Mouse (Mus musculus): ENCODE data around the gene Bcar3. TPM values are rescaled to one million over a fixed set of nuclear protein-coding genes. Genes with fewer than 3 reads are reported as not detected.

The Bcar3 gene
- polyA plus RNA-seq (2014; fragmentation: Nextera tagmentation; extraction: Ambion mirVana) = 12.4 and 14.9 TPM in 2 replicates

DNA sequence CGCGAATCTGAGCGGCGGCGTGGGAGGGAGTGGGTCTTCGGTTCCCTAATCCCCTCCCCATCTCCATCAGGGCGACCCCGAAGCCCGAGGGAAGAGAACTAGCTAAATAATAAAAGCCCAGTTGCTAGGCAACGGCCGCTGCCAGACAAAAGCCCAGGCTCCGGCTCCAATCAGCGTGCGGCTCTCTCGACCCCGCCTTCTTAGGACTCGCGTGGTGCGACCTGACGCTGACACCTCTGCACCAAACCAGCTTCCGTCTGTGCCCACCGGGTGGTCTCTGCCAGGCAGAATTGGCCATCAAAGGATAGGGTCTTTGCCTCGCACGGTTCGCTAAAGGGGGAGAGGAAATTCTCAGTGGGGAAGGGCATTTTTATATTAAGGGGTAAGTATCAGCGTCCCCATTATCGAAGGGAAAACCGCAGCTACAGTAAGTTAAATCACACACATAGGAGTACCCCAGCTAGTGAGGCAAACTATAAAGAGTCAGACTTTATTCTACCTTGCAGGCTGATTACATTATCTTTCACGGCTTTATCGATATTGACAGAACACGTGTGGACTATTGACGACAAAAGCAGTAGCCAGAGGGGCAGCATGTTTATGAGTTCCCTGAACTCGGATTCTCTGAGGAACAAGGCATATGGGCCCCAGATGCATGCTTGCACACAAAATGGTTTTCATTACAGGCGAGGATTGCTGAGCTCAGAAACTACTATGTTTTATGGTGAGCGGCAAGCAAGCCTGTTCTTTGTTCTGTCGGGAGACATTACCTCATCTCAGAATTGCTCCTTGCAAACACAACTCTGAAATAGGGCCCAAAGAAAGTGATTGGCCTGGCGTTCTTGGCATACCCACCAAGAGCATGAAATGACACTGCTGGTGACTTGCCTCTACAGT lies at the start of gene Bcar3:
Bcar3 (plus strand) TSS at position 183 of the 897 bp plus-strand sequence.
- H3K9ac ChIP-seq (ENCODE audit: low read length) = peak within 1 kb of the TSS; percentile 95
- peaks cover 14% of the 10 kb centered on the region for H3K4me1 ChIP-seq (ENCODE audit: control insufficient read depth, insufficient read depth, low read length)
- H3K4me3 ChIP-seq (ENCODE audit: low read depth, low read length) = peak within 1 kb of the TSS; percentile 84
- no peaks in the 10 kb centered on the region for H3K27me3 ChIP-seq (ENCODE audit: control insufficient read depth, insufficient read depth, low read length)
- no peaks in the 10 kb centered on the region for H3K36me3 ChIP-seq (ENCODE audit: control insufficient read depth, insufficient read depth, low read length)
- peak within 1 kb of the TSS; percentile 99 for H3K27ac ChIP-seq (ENCODE audit: low read depth, low read length)
- ATAC-seq (ENCODE audit: insufficient read depth, low FRiP score, low TSS enrichment) = peak; percentile 87
- DNase-seq (ENCODE audit: low spot score) = peak; percentile 94
- H3K4me2 ChIP-seq (ENCODE audit: low read depth) = peak within 1 kb of the TSS; percentile 71
- H3K9me3 ChIP-seq (ENCODE audit: control insufficient read depth, low read length) = no peaks in the 10 kb centered on the region
- 3% methylated on average over 37 of the region's 37 CpGs for WGBS

DNA sequence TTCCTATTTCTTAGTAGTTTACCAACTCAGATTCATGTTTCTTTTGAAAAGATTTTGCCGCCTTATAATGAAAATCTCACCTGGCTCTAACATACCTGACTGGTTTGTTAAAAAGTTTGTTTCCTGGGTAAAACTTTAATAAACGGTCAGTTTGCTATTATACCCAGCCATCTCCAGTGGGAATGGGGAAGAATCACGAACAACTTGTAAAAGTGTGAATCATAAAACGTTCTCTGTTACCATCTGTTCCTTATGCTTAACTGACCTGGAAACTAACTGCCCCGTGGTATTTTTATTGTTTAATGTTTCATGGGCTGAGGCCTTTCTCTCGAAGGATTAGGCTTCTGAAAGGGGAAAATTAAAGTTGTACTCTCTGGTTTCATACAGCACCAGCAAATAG lies 49.2 kb upstream of the Bcar3 start:
- no peak for ATAC-seq (ENCODE audit: insufficient read depth, low FRiP score, low TSS enrichment)

DNA sequence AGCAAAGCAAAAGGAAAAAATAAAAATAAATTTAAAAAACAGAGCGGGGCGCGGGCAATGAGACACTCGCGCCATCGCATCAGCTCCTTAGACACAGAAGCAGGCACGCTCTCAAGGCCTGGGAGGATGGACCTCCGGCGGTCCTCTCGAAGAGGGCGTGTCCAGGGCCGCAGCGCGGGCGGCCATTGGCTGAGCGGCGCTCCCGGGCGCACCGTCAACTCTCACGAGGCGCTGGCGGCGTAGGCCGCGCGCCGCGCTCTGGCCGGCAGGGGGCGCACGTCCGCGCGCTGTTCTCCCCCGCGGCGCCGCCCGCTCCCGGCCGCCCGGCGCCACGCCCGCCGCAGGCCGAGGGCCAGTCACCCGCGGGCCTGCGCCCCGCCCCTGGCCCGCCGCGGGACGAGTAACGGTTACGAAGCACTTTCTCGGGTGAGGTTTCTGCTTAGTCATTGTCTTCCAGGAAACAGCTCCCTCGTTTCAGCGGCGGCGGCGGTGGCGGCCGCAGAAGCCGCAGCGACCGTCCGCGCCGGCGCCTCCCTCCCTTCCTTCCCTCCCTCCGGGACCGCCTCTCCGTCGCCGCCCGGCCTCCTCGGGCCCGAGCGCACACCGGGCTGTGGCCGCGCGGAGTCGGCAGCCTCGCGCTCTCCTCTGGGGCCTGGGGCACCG lies 48.6 kb upstream of the Bcar3 start, which contains the start of gene Gclm:
Gclm (plus strand) TSS at position 343 of the 663 bp plus-strand sequence.
- Histone ChIP-seq H3K4me1 (ENCODE audit: control insufficient read depth, insufficient read depth, low read length) (peaks cover 6% of the 10 kb centered on the region), H3K27me3 (ENCODE audit: control insufficient read depth, insufficient read depth, low read length) (no peaks in the 10 kb centered on the region), H3K36me3 (ENCODE audit: control insufficient read depth, insufficient read depth, low read length) (no peaks in the 10 kb centered on the region), H3K27ac (ENCODE audit: low read depth, low read length) (peak within 1 kb of the TSS; percentile 90), H3K4me3 (ENCODE audit: low read depth, low read length) (peak within 1 kb of the TSS; percentile 88), H3K4me2 (ENCODE audit: low read depth) (peak within 1 kb of the TSS; percentile 76), H3K9me3 (ENCODE audit: control insufficient read depth, low read length) (no peaks in the 10 kb centered on the region), H3K9ac (ENCODE audit: low read length) (peak within 1 kb of the TSS; percentile 80)
- under 1% methylated on average over 70 of the region's 90 CpGs for WGBS
- ATAC-seq (ENCODE audit: insufficient read depth, low FRiP score, low TSS enrichment) (peak; percentile 99), DNase-seq (ENCODE audit: low spot score) (peak; percentile 96)

More for the DNA sequence above, 49.2 kb upstream of the Bcar3 start:
- H3K4me3 ChIP-seq (ENCODE audit: low read depth, low read length) = peak overlapping the region; percentile 88; the same call in 1 of the 2 replicates
- peaks cover 6% of the 10 kb centered on the region for H3K4me1 ChIP-seq (ENCODE audit: control insufficient read depth, insufficient read depth, low read length)
- no peaks in the 10 kb centered on the region for H3K36me3 ChIP-seq (ENCODE audit: control insufficient read depth, insufficient read depth, low read length)
- WGBS = 52% methylated on average over 6 of the region's 6 CpGs
- no peaks in the 10 kb centered on the region for H3K27me3 ChIP-seq (ENCODE audit: control insufficient read depth, insufficient read depth, low read length)
- H3K9me3 ChIP-seq (ENCODE audit: control insufficient read depth, low read length) = no peaks in the 10 kb centered on the region
- DNase-seq (ENCODE audit: low spot score) = no peak
- H3K9ac ChIP-seq (ENCODE audit: low read length) = peak overlapping the region; percentile 42
- H3K27ac ChIP-seq (ENCODE audit: low read depth, low read length) = no peak overlapping the region
- peak overlapping the region; percentile 76 for H3K4me2 ChIP-seq (ENCODE audit: low read depth)

DNA sequence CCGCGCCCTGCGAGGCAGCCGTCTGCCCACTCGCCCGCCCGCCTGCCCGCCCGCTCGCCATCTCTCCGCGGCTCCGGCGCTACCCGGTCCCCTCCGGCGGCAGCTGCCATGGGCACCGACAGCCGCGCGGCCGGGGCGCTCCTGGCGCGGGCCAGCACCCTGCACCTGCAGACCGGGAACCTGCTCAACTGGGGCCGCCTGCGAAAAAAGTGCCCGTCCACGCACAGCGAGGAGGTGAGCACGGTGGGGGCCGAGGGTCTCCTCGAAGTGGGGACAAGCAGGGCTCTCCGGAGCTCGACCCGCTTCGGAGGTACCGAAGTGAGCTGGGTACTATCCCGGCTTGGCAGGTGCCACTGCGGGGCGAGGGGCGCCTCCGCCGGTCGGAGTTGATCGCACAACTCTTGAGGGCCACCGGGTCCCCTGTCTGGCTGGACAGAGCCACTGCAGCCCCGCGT lies 48.0 kb upstream of the Bcar3 start:
- Histone ChIP-seq H3K9ac (ENCODE audit: low read length) (peak overlapping the region; percentile 80), H3K9me3 (ENCODE audit: control insufficient read depth, low read length) (no peaks in the 10 kb centered on the region), H3K27ac (ENCODE audit: low read depth, low read length) (peak overlapping the region; percentile 90), H3K27me3 (ENCODE audit: control insufficient read depth, insufficient read depth, low read length) (no peaks in the 10 kb centered on the region), H3K4me3 (ENCODE audit: low read depth, low read length) (peak overlapping the region; percentile 88), H3K36me3 (ENCODE audit: control insufficient read depth, insufficient read depth, low read length) (no peaks in the 10 kb centered on the region), H3K4me2 (ENCODE audit: low read depth) (peak overlapping the region; percentile 76), H3K4me1 (ENCODE audit: control insufficient read depth, insufficient read depth, low read length) (peaks cover 6% of the 10 kb centered on the region)
- peak; percentile 69 for DNase-seq (ENCODE audit: low spot score)
- ATAC-seq (ENCODE audit: insufficient read depth, low FRiP score, low TSS enrichment) = peak; percentile 59
- WGBS = under 1% methylated on average over 29 of the region's 50 CpGs

DNA sequence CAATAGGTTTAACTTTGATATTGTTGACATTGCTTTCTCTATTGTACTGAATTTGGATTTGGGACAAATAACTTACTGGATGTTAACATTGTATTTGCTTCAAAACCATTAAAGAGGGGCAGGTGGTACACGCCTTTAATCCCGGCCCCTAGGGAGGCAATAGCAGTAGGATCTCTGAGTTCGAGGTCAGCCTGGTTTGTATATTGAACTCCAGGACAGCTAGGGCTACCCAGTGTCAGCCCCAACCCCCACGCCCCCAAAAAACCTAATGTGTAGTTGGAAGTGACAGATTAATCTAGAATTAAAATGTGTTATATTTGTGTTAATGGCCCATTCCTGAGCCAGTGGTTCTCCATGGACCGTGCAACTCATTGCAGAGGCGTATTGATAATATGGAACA lies 47.5 kb upstream of the Bcar3 start:
- no peak for ATAC-seq (ENCODE audit: insufficient read depth, low FRiP score, low TSS enrichment)
- 0 out of 2 replicates have a peak overlapping the region, but pooled peaks have one; percentile 90 for H3K27ac ChIP-seq (ENCODE audit: low read depth, low read length)
- no peak for DNase-seq (ENCODE audit: low spot score)
- no peaks in the 10 kb centered on the region for H3K27me3 ChIP-seq (ENCODE audit: control insufficient read depth, insufficient read depth, low read length)
- H3K36me3 ChIP-seq (ENCODE audit: control insufficient read depth, insufficient read depth, low read length) = no peaks in the 10 kb centered on the region
- 33% methylated on average over 6 of the region's 6 CpGs for WGBS
- no peaks in the 10 kb centered on the region for H3K9me3 ChIP-seq (ENCODE audit: control insufficient read depth, low read length)
- peak overlapping the region; percentile 80; the same call in 1 of the 2 replicates for H3K9ac ChIP-seq (ENCODE audit: low read length)
- H3K4me2 ChIP-seq (ENCODE audit: low read depth) = peak overlapping the region; percentile 76
- H3K4me1 ChIP-seq (ENCODE audit: control insufficient read depth, insufficient read depth, low read length) = peaks cover 6% of the 10 kb centered on the region
- peak overlapping the region; percentile 88 for H3K4me3 ChIP-seq (ENCODE audit: low read depth, low read length)

DNA sequence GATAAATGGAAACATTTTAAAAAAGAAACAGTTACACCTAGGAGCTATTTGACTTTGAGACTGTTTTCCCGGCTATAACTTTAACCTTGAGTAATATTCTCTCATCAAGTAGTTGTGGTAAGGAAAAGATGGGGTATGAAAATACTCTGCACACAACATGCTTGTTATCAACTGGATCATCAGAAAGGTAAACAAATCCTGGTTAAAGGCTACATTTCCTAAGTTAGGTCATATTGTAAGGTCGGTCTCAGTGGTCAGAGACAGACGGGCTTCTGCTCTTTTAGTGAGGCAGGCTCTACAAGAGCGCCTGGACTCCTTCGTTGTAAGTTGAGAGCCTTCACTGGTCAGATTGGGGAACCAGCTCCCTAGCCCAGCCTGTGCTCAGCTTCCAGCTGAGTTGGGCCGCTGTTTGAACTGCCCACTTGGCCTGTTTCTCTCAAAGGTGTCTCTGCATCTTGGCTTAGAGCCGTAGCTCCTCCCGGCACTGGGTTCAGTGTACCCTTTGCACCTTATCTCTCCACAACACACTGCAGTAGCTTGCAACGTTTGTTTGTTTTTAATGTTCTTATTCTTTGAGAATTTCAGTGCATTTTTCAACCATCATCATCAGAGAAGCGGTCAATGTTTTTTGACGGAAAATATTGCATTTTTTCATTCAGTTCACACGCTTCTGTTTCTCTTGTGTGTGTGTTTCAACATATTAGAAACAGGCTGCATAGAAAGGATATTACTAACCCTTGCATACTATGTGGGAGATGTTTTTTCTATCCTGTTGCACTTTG lies 46.8 kb upstream of the Bcar3 start:
- Histone ChIP-seq H3K27ac (ENCODE audit: low read depth, low read length) (no peak overlapping the region), H3K9me3 (ENCODE audit: control insufficient read depth, low read length) (no peaks in the 10 kb centered on the region), H3K4me2 (ENCODE audit: low read depth) (no peak overlapping the region), H3K36me3 (ENCODE audit: control insufficient read depth, insufficient read depth, low read length) (no peaks in the 10 kb centered on the region), H3K27me3 (ENCODE audit: control insufficient read depth, insufficient read depth, low read length) (no peaks in the 10 kb centered on the region), H3K4me3 (ENCODE audit: low read depth, low read length) (no peak overlapping the region), H3K9ac (ENCODE audit: low read length) (no peak overlapping the region), H3K4me1 (ENCODE audit: control insufficient read depth, insufficient read depth, low read length) (peaks cover 6% of the 10 kb centered on the region)
- DNase-seq (ENCODE audit: low spot score) = no peak
- ATAC-seq (ENCODE audit: insufficient read depth, low FRiP score, low TSS enrichment) = no peak
- 66% methylated on average over 12 of the region's 12 CpGs for WGBS

DNA sequence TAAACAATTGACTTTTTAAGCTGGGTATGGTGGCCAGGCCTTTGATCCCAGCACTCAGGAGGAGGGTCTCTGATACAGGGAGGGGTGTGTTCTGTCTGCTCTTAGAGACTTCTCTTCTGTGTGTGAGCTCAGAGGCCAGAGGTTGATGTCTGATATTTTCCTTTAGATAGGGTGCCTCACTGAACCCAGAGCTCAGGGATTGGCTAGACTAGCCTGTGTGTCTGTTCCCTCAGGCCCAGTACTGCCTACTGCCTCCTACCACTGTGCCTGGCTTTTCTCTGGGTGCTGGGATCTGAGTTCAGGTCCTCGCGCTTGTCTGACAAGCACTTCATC lies 46.2 kb upstream of the Bcar3 start:
- no peak overlapping the region for H3K27ac ChIP-seq (ENCODE audit: low read depth, low read length)
- H3K9ac ChIP-seq (ENCODE audit: low read length) = no peak overlapping the region
- 93% methylated on average over 2 of the region's 2 CpGs for WGBS
- H3K27me3 ChIP-seq (ENCODE audit: control insufficient read depth, insufficient read depth, low read length) = no peaks in the 10 kb centered on the region
- ATAC-seq (ENCODE audit: insufficient read depth, low FRiP score, low TSS enrichment) = no peak
- H3K36me3 ChIP-seq (ENCODE audit: control insufficient read depth, insufficient read depth, low read length) = no peaks in the 10 kb centered on the region
- H3K9me3 ChIP-seq (ENCODE audit: control insufficient read depth, low read length) = no peaks in the 10 kb centered on the region
- no peak overlapping the region for H3K4me3 ChIP-seq (ENCODE audit: low read depth, low read length)
- no peak overlapping the region for H3K4me2 ChIP-seq (ENCODE audit: low read depth)
- H3K4me1 ChIP-seq (ENCODE audit: control insufficient read depth, insufficient read depth, low read length) = peaks cover 6% of the 10 kb centered on the region
- no peak for DNase-seq (ENCODE audit: low spot score)

DNA sequence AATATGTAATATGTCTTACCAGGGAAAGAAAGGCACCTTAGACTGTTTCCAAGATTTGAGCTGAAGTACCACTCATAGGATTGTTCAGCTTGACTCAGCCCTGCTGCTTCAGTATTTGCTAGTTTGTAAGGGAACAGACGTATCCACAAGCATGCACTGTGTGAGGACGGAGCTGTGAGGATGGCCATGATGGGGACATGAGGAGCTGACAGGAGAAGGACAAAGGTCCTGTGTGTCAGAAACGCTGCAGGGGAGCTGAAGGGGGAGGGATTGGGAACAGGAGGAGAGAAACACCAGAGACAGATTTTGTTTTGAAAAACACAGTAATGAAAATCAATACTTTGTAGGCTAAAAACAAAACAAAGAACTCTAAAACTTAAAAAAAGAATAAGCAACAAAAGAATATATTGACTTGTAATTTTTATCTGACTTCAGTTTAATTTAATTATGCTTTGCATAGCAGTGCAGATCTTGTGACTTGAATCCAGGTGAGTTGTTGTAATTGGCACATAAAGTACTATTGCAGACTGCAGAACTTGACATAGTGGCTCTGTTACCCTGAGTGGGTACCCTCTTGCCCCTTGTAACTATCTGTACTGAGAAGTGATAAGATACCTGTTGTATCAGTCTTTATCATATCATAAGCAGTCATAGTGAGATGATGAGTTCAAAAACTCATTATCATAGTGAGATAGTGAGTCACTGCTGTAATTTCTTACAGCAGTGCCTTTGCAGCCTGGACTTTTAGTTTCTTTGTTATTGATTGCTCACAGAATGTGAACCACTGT lies 41.3 kb upstream of the Bcar3 start:
- Histone ChIP-seq H3K36me3 (ENCODE audit: control insufficient read depth, insufficient read depth, low read length) (no peaks in the 10 kb centered on the region), H3K9me3 (ENCODE audit: control insufficient read depth, low read length) (no peaks in the 10 kb centered on the region), H3K27me3 (ENCODE audit: control insufficient read depth, insufficient read depth, low read length) (no peaks in the 10 kb centered on the region), H3K27ac (ENCODE audit: low read depth, low read length) (no peak overlapping the region), H3K4me2 (ENCODE audit: low read depth) (no peak overlapping the region), H3K4me3 (ENCODE audit: low read depth, low read length) (no peak overlapping the region), H3K9ac (ENCODE audit: low read length) (no peak overlapping the region), H3K4me1 (ENCODE audit: control insufficient read depth, insufficient read depth, low read length) (no peaks in the 10 kb centered on the region)
- DNase-seq (ENCODE audit: low spot score) (no peak), ATAC-seq (ENCODE audit: insufficient read depth, low FRiP score, low TSS enrichment) (no peak)
- WGBS = 57% methylated on average over 3 of the region's 3 CpGs

Data from neural tube, embryonic 11.5 days (tissue).